Mouse (Mus musculus): ENCODE measurements at regions not wholly inside any gene's neighbourhood (a gene's known extent, or its start where the extent isn't known, plus 50 kb on each side); places are given as distances from the start of the nearest gene placed in this dataset.

- Histone ChIP-seq H3K9ac (ENCODE audit: low read depth, low read length) (no peak overlapping the region), H3K4me1 (ENCODE audit: control insufficient read depth, insufficient read depth, low read length) (no peaks in the 10 kb centered on the region), H3K36me3 (ENCODE audit: control insufficient read depth, insufficient read depth, low read length) (no peaks in the 10 kb centered on the region), H3K27me3 (ENCODE audit: control insufficient read depth, insufficient read depth, low read length) (no peaks in the 10 kb centered on the region), H3K27ac (ENCODE audit: low read depth, low read length) (no peak overlapping the region), H3K4me2 (no peak overlapping the region), H3K9me3 (replicated peaks; ENCODE audit: control insufficient read depth, low read length) (no peaks in the 10 kb centered on the region), H3K4me3 (ENCODE audit: low read depth, low read length) (no peak overlapping the region)
- WGBS (ENCODE audit: insufficient replicate concordance) = 80% methylated on average over 7 of the region's 7 CpGs
- no peak for ATAC-seq (replicated peaks; ENCODE audit: insufficient number of reproducible peaks, low FRiP score, low TSS enrichment)
These were observed 290.6 kb downstream of the Fam84a start for GRCm38 (mm10) chr12:13861226-13861625.

- WGBS (ENCODE audit: insufficient replicate concordance) = 42% methylated on average over 13 of the region's 13 CpGs
- Histone ChIP-seq H3K4me1 (ENCODE audit: control insufficient read depth, insufficient read depth, low read length) (no peaks in the 10 kb centered on the region), H3K4me3 (ENCODE audit: low read depth, low read length) (no peak overlapping the region), H3K9ac (ENCODE audit: low read depth, low read length) (no peak overlapping the region), H3K27me3 (ENCODE audit: control insufficient read depth, insufficient read depth, low read length) (no peaks in the 10 kb centered on the region), H3K4me2 (no peak overlapping the region), H3K36me3 (ENCODE audit: control insufficient read depth, insufficient read depth, low read length) (no peaks in the 10 kb centered on the region), H3K27ac (ENCODE audit: low read depth, low read length) (0 out of 2 replicates have a peak overlapping the region, but pooled peaks have one; percentile 16), H3K9me3 (replicated peaks; ENCODE audit: control insufficient read depth, low read length) (no peaks in the 10 kb centered on the region)
- ATAC-seq (replicated peaks; ENCODE audit: insufficient number of reproducible peaks, low FRiP score, low TSS enrichment) = peak; percentile 63; the same call in 1 of the 2 replicates
These were observed 307.0 kb downstream of the Fam84a start for GRCm38 (mm10) chr12:13844532-13845485.

- no peaks in the 10 kb centered on the region for H3K9me3 ChIP-seq (replicated peaks; ENCODE audit: control insufficient read depth, low read length)
- H3K4me2 ChIP-seq = no peak overlapping the region
- no peak overlapping the region for H3K27ac ChIP-seq (ENCODE audit: low read depth, low read length)
- H3K4me3 ChIP-seq (ENCODE audit: low read depth, low read length) = no peak overlapping the region
- H3K4me1 ChIP-seq (ENCODE audit: control insufficient read depth, insufficient read depth, low read length) = no peaks in the 10 kb centered on the region
- H3K36me3 ChIP-seq (ENCODE audit: control insufficient read depth, insufficient read depth, low read length) = no peaks in the 10 kb centered on the region
- ATAC-seq (replicated peaks; ENCODE audit: insufficient number of reproducible peaks, low FRiP score, low TSS enrichment) = no peak
- no peak overlapping the region for H3K9ac ChIP-seq (ENCODE audit: low read depth, low read length)
- H3K27me3 ChIP-seq (ENCODE audit: control insufficient read depth, insufficient read depth, low read length) = no peaks in the 10 kb centered on the region
- 59% methylated on average over 5 of the region's 5 CpGs for WGBS (ENCODE audit: insufficient replicate concordance)
These were observed 308.3 kb downstream of the Fam84a start for GRCm38 (mm10) chr12:13843423-13844080.

- WGBS (ENCODE audit: insufficient replicate concordance) = 58% methylated on average over 1 of the region's 1 CpGs
- ATAC-seq (replicated peaks; ENCODE audit: insufficient number of reproducible peaks, low FRiP score, low TSS enrichment) = no peak
These were observed 310.6 kb downstream of the Fam84a start for GRCm38 (mm10) chr12:13841238-13841637.

GRCm38 (mm10) chr12:13834723-13835122, 317.1 kb downstream of the Fam84a start:
- H3K4me1 ChIP-seq (ENCODE audit: control insufficient read depth, insufficient read depth, low read length) = no peaks in the 10 kb centered on the region
- ATAC-seq (replicated peaks; ENCODE audit: insufficient number of reproducible peaks, low FRiP score, low TSS enrichment) = no peak
- no peak overlapping the region for H3K4me3 ChIP-seq (ENCODE audit: low read depth, low read length)
- no peaks in the 10 kb centered on the region for H3K36me3 ChIP-seq (ENCODE audit: control insufficient read depth, insufficient read depth, low read length)
- no peaks in the 10 kb centered on the region for H3K27me3 ChIP-seq (ENCODE audit: control insufficient read depth, insufficient read depth, low read length)
- no peak overlapping the region for H3K9ac ChIP-seq (ENCODE audit: low read depth, low read length)
- H3K4me2 ChIP-seq = no peak overlapping the region
- H3K27ac ChIP-seq (ENCODE audit: low read depth, low read length) = no peak overlapping the region
- no peaks in the 10 kb centered on the region for H3K9me3 ChIP-seq (replicated peaks; ENCODE audit: control insufficient read depth, low read length)
- WGBS (ENCODE audit: insufficient replicate concordance) = 77% methylated on average over 3 of the region's 3 CpGs

More at GRCm38 (mm10) chr12:13841238-13841637, 310.6 kb downstream of the Fam84a start:
- no peaks in the 10 kb centered on the region for H3K4me1 ChIP-seq (ENCODE audit: control insufficient read depth, insufficient read depth, low read length)
- no peak overlapping the region for H3K27ac ChIP-seq (ENCODE audit: low read depth, low read length)
- H3K9me3 ChIP-seq (replicated peaks; ENCODE audit: control insufficient read depth, low read length) = no peaks in the 10 kb centered on the region
- no peaks in the 10 kb centered on the region for H3K36me3 ChIP-seq (ENCODE audit: control insufficient read depth, insufficient read depth, low read length)
- no peak overlapping the region for H3K4me3 ChIP-seq (ENCODE audit: low read depth, low read length)
- H3K27me3 ChIP-seq (ENCODE audit: control insufficient read depth, insufficient read depth, low read length) = no peaks in the 10 kb centered on the region
- H3K9ac ChIP-seq (ENCODE audit: low read depth, low read length) = no peak overlapping the region
- no peak overlapping the region for H3K4me2 ChIP-seq

- ATAC-seq (replicated peaks; ENCODE audit: insufficient number of reproducible peaks, low FRiP score, low TSS enrichment) = no peak
- Histone ChIP-seq H3K9me3 (replicated peaks; ENCODE audit: control insufficient read depth, low read length) (no peaks in the 10 kb centered on the region), H3K27ac (ENCODE audit: low read depth, low read length) (no peak overlapping the region), H3K36me3 (ENCODE audit: control insufficient read depth, insufficient read depth, low read length) (no peaks in the 10 kb centered on the region), H3K27me3 (ENCODE audit: control insufficient read depth, insufficient read depth, low read length) (no peaks in the 10 kb centered on the region), H3K9ac (ENCODE audit: low read depth, low read length) (no peak overlapping the region), H3K4me1 (ENCODE audit: control insufficient read depth, insufficient read depth, low read length) (no peaks in the 10 kb centered on the region), H3K4me2 (no peak overlapping the region), H3K4me3 (ENCODE audit: low read depth, low read length) (no peak overlapping the region)
These were observed 326.0 kb downstream of the Fam84a start for GRCm38 (mm10) chr12:13825899-13826298.

GRCm38 (mm10) chr12:13815500-13815899, 336.4 kb downstream of the Fam84a start:
- no peaks in the 10 kb centered on the region for H3K27me3 ChIP-seq (ENCODE audit: control insufficient read depth, insufficient read depth, low read length)
- no peak overlapping the region for H3K4me2 ChIP-seq
- no peak overlapping the region for H3K27ac ChIP-seq (ENCODE audit: low read depth, low read length)
- H3K9ac ChIP-seq (ENCODE audit: low read depth, low read length) = no peak overlapping the region
- no peaks in the 10 kb centered on the region for H3K36me3 ChIP-seq (ENCODE audit: control insufficient read depth, insufficient read depth, low read length)
- ATAC-seq (replicated peaks; ENCODE audit: insufficient number of reproducible peaks, low FRiP score, low TSS enrichment) = no peak
- no peaks in the 10 kb centered on the region for H3K4me1 ChIP-seq (ENCODE audit: control insufficient read depth, insufficient read depth, low read length)
- no peak overlapping the region for H3K4me3 ChIP-seq (ENCODE audit: low read depth, low read length)
- WGBS (ENCODE audit: insufficient replicate concordance) = 48% methylated on average over 2 of the region's 2 CpGs
- H3K9me3 ChIP-seq (replicated peaks; ENCODE audit: control insufficient read depth, low read length) = no peaks in the 10 kb centered on the region

- Histone ChIP-seq H3K9ac (ENCODE audit: low read depth, low read length) (no peak overlapping the region), H3K36me3 (ENCODE audit: control insufficient read depth, insufficient read depth, low read length) (no peaks in the 10 kb centered on the region), H3K4me3 (ENCODE audit: low read depth, low read length) (no peak overlapping the region), H3K9me3 (replicated peaks; ENCODE audit: control insufficient read depth, low read length) (no peaks in the 10 kb centered on the region), H3K4me2 (no peak overlapping the region), H3K27me3 (ENCODE audit: control insufficient read depth, insufficient read depth, low read length) (no peaks in the 10 kb centered on the region), H3K4me1 (ENCODE audit: control insufficient read depth, insufficient read depth, low read length) (no peaks in the 10 kb centered on the region), H3K27ac (ENCODE audit: low read depth, low read length) (no peak overlapping the region)
- ATAC-seq (replicated peaks; ENCODE audit: insufficient number of reproducible peaks, low FRiP score, low TSS enrichment) = no peak
- 85% methylated on average over 2 of the region's 2 CpGs for WGBS (ENCODE audit: insufficient replicate concordance)
These were observed 341.7 kb downstream of the Fam84a start for GRCm38 (mm10) chr12:13810155-13810515.
